9 mouse cellular contexts compared by ENCODE assay signal in the genomic region with DNA sequence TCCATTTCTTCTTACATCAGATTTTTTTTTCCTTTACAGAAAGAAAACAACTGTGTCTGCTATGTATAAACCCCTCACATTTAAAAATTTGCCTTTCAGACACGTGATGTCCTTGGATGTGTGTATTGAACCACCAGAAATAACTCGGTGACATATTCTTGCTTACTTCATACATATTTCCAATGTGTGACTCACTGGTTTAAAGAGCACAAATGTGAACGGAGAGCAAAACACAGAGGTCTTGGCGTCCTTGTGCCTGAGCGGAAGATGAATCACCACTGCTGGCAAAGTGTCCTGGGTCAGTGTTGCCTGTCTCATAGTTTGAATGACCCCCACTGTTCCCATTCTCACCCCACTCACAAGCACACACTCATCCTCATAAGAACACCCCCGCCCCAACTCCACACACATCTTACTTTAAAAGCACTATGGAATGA.
DNase-seq lines count a peak whose midpoint lies in the region; ATAC-seq lines count a peak whose summit lies in the region.
"Had no signal": no experiment of that assay in that cellular context is flagged by ENCODE, and none has a peak within 500 bp of the region (broad histone marks: within the 10 kb centered on the region; RNA-seq: fewer than 3 reads in every experiment).

No protein-coding gene starts in this region.

- WGBS in hindbrain, embryonic 12.5 days = 81% methylated on average over 6 of the region's 6 CpGs

- H3K36me3 ChIP-seq in hindbrain, embryonic 12.5 days = no peaks in the 10 kb centered on the region
- H3K36me3 ChIP-seq: limb, embryonic 13.5 days had no signal

- intact Hi-C loops in left cerebral cortex, postnatal 14 days (cut with DNase I) = no loop called here

- no peak overlapping the region for H3K4me2 ChIP-seq in hindbrain, embryonic 12.5 days (replicated peaks)
- H3K4me2 ChIP-seq: limb, embryonic 13.5 days had no signal

- H3K9me3 ChIP-seq in hindbrain, embryonic 12.5 days (replicated peaks) = no peaks in the 10 kb centered on the region

- no peak overlapping the region for H3K27ac ChIP-seq in hindbrain, embryonic 12.5 days
- H3K27ac ChIP-seq: limb, embryonic 13.5 days had no signal

- H3K4me1 ChIP-seq in hindbrain, embryonic 12.5 days = no peaks in the 10 kb centered on the region
- H3K4me1 ChIP-seq: limb, embryonic 13.5 days had no signal

- DNase-seq in frontal cortex, postnatal 25 days (ENCODE audit: low spot score in 2 of 2) = no peak
- DNase-seq in Muller cell, postnatal 12 days (ENCODE audit: inconsistent ontology term) = peak; percentile 90
- peak; percentile 25 for DNase-seq in gastrocnemius, postnatal 10 days
- peak; percentile 12 to 37 for DNase-seq in left cerebral cortex, postnatal 14 days (ENCODE audit: low spot score in 2 of 2)
- no peak for DNase-seq in spleen, postnatal 36 days (ENCODE audit: low spot score in 2 of 2)

- no peaks in the 10 kb centered on the region for H3K27me3 ChIP-seq in hindbrain, embryonic 12.5 days
- H3K27me3 ChIP-seq: limb, embryonic 13.5 days had no signal

- H3K4me3 ChIP-seq in hindbrain, embryonic 12.5 days = no peak overlapping the region
- H3K4me3 ChIP-seq: limb, embryonic 13.5 days had no signal

- H3K9ac ChIP-seq in hindbrain, embryonic 12.5 days = no peak overlapping the region
- H3K9ac ChIP-seq: limb, embryonic 13.5 days had no signal

- peak; percentile 88 for ATAC-seq in frontal cortex, adult (ENCODE audit: low TSS enrichment)
- ATAC-seq in CD4-positive, CD25-positive, alpha-beta regulatory T cell, adult 4 months = no peak
- ATAC-seq in hindbrain, embryonic 12.5 days (ENCODE audit: low FRiP score) = no peak

Comparison
In these comparisons a context has a peak if more than half of its experiments do, and no peak if none do; other contexts are left out.
1. DNase-seq: peak in Muller cell, postnatal 12 days (single experiment), gastrocnemius, postnatal 10 days (single experiment) and left cerebral cortex, postnatal 14 days (2 of 2); none in frontal cortex, postnatal 25 days (0 of 2) and spleen, postnatal 36 days (0 of 2).